ENCODE assay signal across 10 mouse cellular contexts in genomic region chr3:108435701-108436379, GRCm38 (mm10). TPM values are rescaled to one million over a fixed set of nuclear protein-coding genes. Genes with fewer than 3 reads are reported as not detected.
DNase-seq lines count a peak whose midpoint lies in the region; ATAC-seq and TF ChIP-seq lines count a peak whose summit lies in the region.
"Had no signal": no experiment of that assay in that cellular context is flagged by ENCODE, and none has a peak within 500 bp of the region (broad histone marks: within the 10 kb centered on the region; RNA-seq: fewer than 3 reads in every experiment).

No protein-coding gene starts in this region.

- H3K4me1 ChIP-seq in kidney, embryonic 16.5 days (ENCODE audit: insufficient read depth, low read length), result no peaks in the 10 kb centered on the region
- H3K4me1 ChIP-seq in CH12.LX (ENCODE audit: control insufficient read depth in 1 of 2, insufficient read depth in 2 of 2), result peaks cover 10 to 55% of the 10 kb centered on the region in 2 experiments

- H3K79me2 ChIP-seq in CH12.LX (replicated peaks; ENCODE audit: control insufficient read depth, extremely low read depth, insufficient read depth, poor library complexity, severe bottlenecking), result peaks cover 52% of the 10 kb centered on the region

- peak; percentile 48; the same call in 1 of the 2 replicates for TF ChIP-seq EP300 in CH12.LX (IDR thresholded peaks at IDR 0.05; ENCODE audit: low read length)

- 84% methylated on average over 17 of the region's 17 CpGs for WGBS in kidney, embryonic 16.5 days

- dilution Hi-C loops in CH12.LX (cut with MboI; ENCODE audit: extremely low pct_ligation_motif_present, extremely low pct_unique_long_range_greater_than_20kb, low sequenced_read_pairs), result no loop called here

- no peak for TF ChIP-seq CTCF in CH12.LX (conservative IDR thresholded peaks at IDR 0.05 in 1 of 2, IDR thresholded peaks at IDR 0.05 in 1 of 2; ENCODE audit: low read depth in 2 of 2, low read length in 2 of 2)

- no peak overlapping the region for H3K9ac ChIP-seq in kidney, embryonic 16.5 days (replicated peaks; ENCODE audit: low read length)
- peak overlapping the region; percentile 20 for H3K9ac ChIP-seq in CH12.LX (ENCODE audit: insufficient read depth, low read depth)

- H3K9me3 ChIP-seq in kidney, embryonic 16.5 days (ENCODE audit: low read length), result no peaks in the 10 kb centered on the region
- no peaks in the 10 kb centered on the region for H3K9me3 ChIP-seq in CH12.LX (replicated peaks; ENCODE audit: low read length)

- DNase-seq in embryo, embryonic 10 days (ENCODE audit: low spot score), result peak; percentile 33
- no peak for DNase-seq in embryo, embryonic 9.5 days (ENCODE audit: extremely low spot score)
- no peak for DNase-seq in kidney, postnatal 25 days
- peak; percentile 65 for DNase-seq in CH12.LX (ENCODE audit: extremely low read depth)
- DNase-seq in induced T-regulatory cell, adult 2 months (ENCODE audit: low read depth), result peak; percentile 48
- DNase-seq in testis, postnatal 10 days (ENCODE audit: low spot score), result no peak
- DNase-seq in gastrocnemius, adult 18-20 months (ENCODE audit: low spot score), result no peak
- DNase-seq: right cerebral cortex, adult 18-20 months had no signal

- H3K27ac ChIP-seq in kidney, embryonic 16.5 days (ENCODE audit: low read length), result no peak overlapping the region
- peak overlapping the region; percentile 94 for H3K27ac ChIP-seq in CH12.LX (ENCODE audit: insufficient read depth, low read depth)

- H3K4me2 ChIP-seq in kidney, embryonic 16.5 days (replicated peaks; ENCODE audit: low read depth, low read length), result no peak overlapping the region
- H3K4me2 ChIP-seq in CH12.LX (ENCODE audit: insufficient read depth, low read depth, poor library complexity, severe bottlenecking), result peak overlapping the region; percentile 58

- TF ChIP-seq RAD21 in CH12.LX (IDR thresholded peaks at IDR 0.05; ENCODE audit: low read depth, low read length), result no peak

- peak; percentile 29; the same call in 1 of the 2 replicates for TF ChIP-seq POLR2A in CH12.LX (IDR thresholded peaks at IDR 0.05; ENCODE audit: low read depth, low read length)

- H3K27me3 ChIP-seq in kidney, embryonic 16.5 days (ENCODE audit: insufficient read depth, low read length), result no peaks in the 10 kb centered on the region
- no peaks in the 10 kb centered on the region for H3K27me3 ChIP-seq in CH12.LX (replicated peaks)

- ATAC-seq in kidney, embryonic 16.5 days (ENCODE audit: low FRiP score, low TSS enrichment), result peak; percentile 61; the same call in 1 of the 2 replicates

- in situ Hi-C loops in CH12.LX (cut with MboI; ENCODE audit: low pct_ligation_motif_present, low pct_unique_long_range_greater_than_20kb, low sequenced_read_pairs), result no loop called here

- H3K36me3 ChIP-seq in kidney, embryonic 16.5 days (ENCODE audit: insufficient read depth, low read length), result peaks cover 49% of the 10 kb centered on the region
- H3K36me3 ChIP-seq in CH12.LX (replicated peaks in 1 of 2; ENCODE audit: control insufficient read depth in 1 of 2, insufficient read depth in 1 of 2, low read length in 1 of 2), result peaks cover 68 to 96% of the 10 kb centered on the region in 2 experiments

- H3K4me3 ChIP-seq in kidney, embryonic 16.5 days (ENCODE audit: low read length), result no peak overlapping the region
- H3K4me3 ChIP-seq in CH12.LX (replicated peaks in 1 of 3; ENCODE audit: low read depth in 2 of 3, low read length in 2 of 3, poor library complexity in 1 of 3), result no peak overlapping the region

TF ChIP-seq in CH12.LX, 34 proteins besides CTCF, POLR2A, EP300 and RAD21:
- TF ChIP-seq ZNF384 (IDR thresholded peaks at IDR 0.05; ENCODE audit: low read depth, low read length) (no peak), ZC3H11A (IDR thresholded peaks at IDR 0.05; ENCODE audit: low read depth, low read length) (no peak), ZMIZ1 (IDR thresholded peaks at IDR 0.05; ENCODE audit: low read depth, low read length) (no peak), CHD1 (IDR thresholded peaks at IDR 0.05; ENCODE audit: low read depth, low read length) (no peak), USF1 (IDR thresholded peaks at IDR 0.05; ENCODE audit: low read depth, low read length) (no peak), ELF1 (IDR thresholded peaks at IDR 0.05; ENCODE audit: low read depth, low read length) (0 out of 2 replicates have a peak, but pooled peaks have one; percentile 10), MAX (IDR thresholded peaks at IDR 0.05; ENCODE audit: low read length) (peak; percentile 63; the same call in 1 of the 2 replicates), USF2 (conservative IDR thresholded peaks at IDR 0.05; ENCODE audit: low read depth, low read length) (no peak), UBTF (IDR thresholded peaks at IDR 0.05; ENCODE audit: low read depth, low read length) (no peak), ZKSCAN1 (IDR thresholded peaks at IDR 0.05; ENCODE audit: borderline replicate concordance, low read depth, low read length) (no peak), JUN (IDR thresholded peaks at IDR 0.05; ENCODE audit: insufficient read depth, low read depth, low read length) (peak; percentile 92), NELFE (IDR thresholded peaks at IDR 0.05; ENCODE audit: low read depth, low read length) (no peak), MAZ (IDR thresholded peaks at IDR 0.05; ENCODE audit: low read depth, low read length) (no peak; the same call in 1 of the 2 replicates), CHD2 (IDR thresholded peaks at IDR 0.05; ENCODE audit: low read length) (no peak), PAX5 (IDR thresholded peaks at IDR 0.05; ENCODE audit: low read length) (no peak), TBP (conservative IDR thresholded peaks at IDR 0.05; ENCODE audit: low read depth, low read length) (no peak), JUND (conservative IDR thresholded peaks at IDR 0.05; ENCODE audit: low read depth, low read length) (peak; percentile 77), BHLHE40 (IDR thresholded peaks at IDR 0.05; ENCODE audit: low read depth, low read length) (peak; percentile 87), MYC (IDR thresholded peaks at IDR 0.05; ENCODE audit: low read depth, low read length) (peak; percentile 69; the same call in 1 of the 2 replicates), MAFK (IDR thresholded peaks at IDR 0.05; ENCODE audit: insufficient replicate concordance, low read length) (no peak), HCFC1 (IDR thresholded peaks at IDR 0.05; ENCODE audit: low read depth, low read length) (no peak; the same call in 1 of the 2 replicates), RCOR1 (conservative IDR thresholded peaks at IDR 0.05; ENCODE audit: low read depth, low read length) (peak; percentile 38; the same call in 1 of the 2 replicates), IRF4 (IDR thresholded peaks at IDR 0.05; ENCODE audit: low read depth, low read length) (peak; percentile 68; the same call in 1 of the 2 replicates), MEF2A (IDR thresholded peaks at IDR 0.05; ENCODE audit: borderline replicate concordance, low read depth, low read length) (peak; percentile 11; the same call in 1 of the 2 replicates), ETS1 (conservative IDR thresholded peaks at IDR 0.05; ENCODE audit: low read depth, low read length) (peak; percentile 83), SIN3A (IDR thresholded peaks at IDR 0.05; ENCODE audit: low read length) (peak; percentile 38; the same call in 1 of the 2 replicates)

RNA-seq across cellular contexts. Expression of gene Sars, which starts 9.2 kb away (rescaled TPM):
- polyA plus RNA-seq in kidney, embryonic 16.5 days (2015; fragmentation: Nextera tagmentation; extraction: Ambion mirVana), result 134 and 142 TPM in 2 replicates
- total RNA-seq in CH12.LX (2012; rRNA removed) (255 and 373 TPM in 2 replicates), CH12.LX (2014; rRNA removed) (377 and 422 TPM in 2 replicates)
- polyA plus RNA-seq in CH12.LX (2012; ENCODE audit: insufficient read length, low read depth), result 394 and 470 TPM in 2 replicates
- 100 to 1,000 TPM; 118 to 122 TPM for total RNA-seq in gastrocnemius, adult 18-20 months (2021)

RNA-seq across cellular contexts. Expression of gene Celsr2, which starts 20.5 kb away (rescaled TPM):
- 21.7 and 22.1 TPM in 2 replicates for polyA plus RNA-seq in kidney, embryonic 16.5 days (2015; fragmentation: Nextera tagmentation; extraction: Ambion mirVana)
- total RNA-seq in CH12.LX (2012; rRNA removed) (not detected in 2 replicates), CH12.LX (2014; rRNA removed) (not detected in 2 replicates)
- polyA plus RNA-seq in CH12.LX (2012; ENCODE audit: insufficient read length, low read depth), result not detected in 2 replicates
- total RNA-seq in gastrocnemius, adult 18-20 months (2021), result 10 to 100 TPM; 10.0 to 11.6 TPM
- total RNA-seq: MEL had no signal

RNA-seq across cellular contexts. Expression of gene Psrc1, which starts 52.2 kb away (rescaled TPM):
- polyA plus RNA-seq in kidney, embryonic 16.5 days (2015; fragmentation: Nextera tagmentation; extraction: Ambion mirVana), result 47.6 and 48.8 TPM in 2 replicates
- total RNA-seq in CH12.LX (2012; rRNA removed), result 76.2 and 89.1 TPM in 2 replicates
- total RNA-seq in CH12.LX (2014; rRNA removed), result 105 and 106 TPM in 2 replicates
- 101 and 108 TPM in 2 replicates for polyA plus RNA-seq in CH12.LX (2012; ENCODE audit: insufficient read length, low read depth)
- not detected for total RNA-seq in gastrocnemius, adult 18-20 months (2021)

Comparison
In these comparisons a context has a peak if more than half of its experiments do, and no peak if none do; other contexts are left out.
1. DNase-seq: peak in embryo, embryonic 10 days (single experiment), CH12.LX (single experiment) and induced T-regulatory cell, adult 2 months (single experiment); none in embryo, embryonic 9.5 days (single experiment), kidney, postnatal 25 days (0 of 2), testis, postnatal 10 days (single experiment) and gastrocnemius, adult 18-20 months (single experiment).
2. RNA of gene Celsr2, which starts 20.5 kb away (total RNA-seq): 10.0 to 11.6 TPM in gastrocnemius, adult 18-20 months; not detected in CH12.LX; every median in the first group is over 10 times any median in the second.
3. RNA of gene Psrc1, which starts 52.2 kb away (total RNA-seq): 76.2 to 106 TPM in CH12.LX; not detected in gastrocnemius, adult 18-20 months; every median in the first group is over 10 times any median in the second.